ENCODE assay signal across 18 mouse cellular contexts in genomic region chr13:98095966-98096365, GRCm38 (mm10).
"Had no signal": no experiment of that assay in that cellular context is flagged by ENCODE, and none has a peak within 500 bp of the region (broad histone marks: within the 10 kb centered on the region; RNA-seq: fewer than 3 reads in every experiment).

No protein-coding gene starts in this region.

- ATAC-seq: midbrain, embryonic 15.5 days had no signal

- H3K27me3 ChIP-seq: midbrain, embryonic 12.5 days; midbrain, embryonic 15.5 days; neural tube, embryonic 13.5 days; neural tube, embryonic 15.5 days had no signal

- DNase-seq: lung, adult 18-20 months; lung, embryonic 14.5 days; lung, postnatal 10 days; lung, postnatal 4 days; retina, postnatal 1 day; right cerebral cortex, adult 18-20 months; right cerebral cortex, postnatal 25 days; right cerebral cortex, postnatal 4 days; spleen, adult 18-20 months; thymus, adult 2 months; thymus, postnatal 25 days; thymus, postnatal 4 days had no signal

- H3K9ac ChIP-seq: liver, embryonic 14.5 days; lung, embryonic 14.5 days; midbrain, embryonic 12.5 days; midbrain, embryonic 15.5 days; neural tube, embryonic 13.5 days; neural tube, embryonic 15.5 days had no signal

- H3K36me3 ChIP-seq: midbrain, embryonic 12.5 days; midbrain, embryonic 15.5 days; neural tube, embryonic 13.5 days; neural tube, embryonic 15.5 days had no signal

- H3K27ac ChIP-seq: liver, embryonic 14.5 days; midbrain, embryonic 12.5 days; midbrain, embryonic 15.5 days; neural tube, embryonic 13.5 days; neural tube, embryonic 15.5 days had no signal

- H3K4me1 ChIP-seq: midbrain, embryonic 12.5 days had no signal

- H3K4me2 ChIP-seq: lung, embryonic 14.5 days; midbrain, embryonic 12.5 days; midbrain, embryonic 15.5 days; neural tube, embryonic 13.5 days; neural tube, embryonic 15.5 days had no signal

- H3K4me3 ChIP-seq: midbrain, embryonic 12.5 days; midbrain, embryonic 15.5 days; myocyte; neural tube, embryonic 13.5 days; neural tube, embryonic 15.5 days had no signal

- H3K9me3 ChIP-seq: midbrain, embryonic 12.5 days; midbrain, embryonic 15.5 days; neural tube, embryonic 13.5 days; neural tube, embryonic 15.5 days had no signal
